ENCODE assay signal across 13 mouse cellular contexts in the genomic region with DNA sequence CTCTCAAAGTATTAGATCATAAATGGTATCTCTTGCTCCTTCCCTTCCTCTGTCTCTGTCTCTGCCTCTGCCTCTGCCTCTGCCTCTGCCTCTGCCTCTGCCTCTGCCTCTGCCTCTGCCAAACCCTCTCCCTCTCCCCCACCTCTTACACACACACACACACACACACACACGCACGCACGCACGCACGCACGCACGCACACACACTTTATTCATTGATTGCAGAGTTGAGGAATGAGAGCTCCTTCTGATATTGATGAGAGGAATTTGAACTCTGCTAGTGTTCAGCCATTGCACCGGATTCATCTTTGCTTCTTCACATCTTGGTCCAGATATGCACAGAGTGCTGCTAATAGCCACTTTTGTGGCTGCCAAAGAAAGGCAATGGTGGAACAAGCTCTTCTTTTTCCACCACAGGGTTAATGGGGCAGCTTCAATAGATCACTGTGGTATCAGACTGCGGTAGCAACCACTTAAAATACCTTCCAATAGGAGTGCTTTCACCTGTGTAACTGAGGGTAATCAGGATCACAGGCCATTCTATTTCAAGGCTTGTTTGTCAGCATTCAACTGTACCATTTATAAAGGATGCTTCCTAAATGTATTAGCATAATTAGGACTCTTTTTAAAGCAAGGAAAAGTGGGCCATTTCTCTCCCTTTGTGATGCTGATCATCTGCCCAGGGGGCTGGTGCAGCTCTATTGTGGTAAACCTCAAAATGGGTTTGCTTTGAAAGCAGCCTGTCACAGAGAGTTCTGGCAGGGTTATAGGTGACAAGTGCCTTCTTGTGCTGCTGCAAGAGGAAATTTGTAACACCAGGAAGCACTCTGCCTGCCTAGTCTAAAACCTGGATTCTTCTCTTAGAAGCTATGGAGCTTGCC.
DNase-seq lines count a peak whose midpoint lies in the region; ATAC-seq and TF ChIP-seq lines count a peak whose summit lies in the region.
"Had no signal": no experiment of that assay in that cellular context is flagged by ENCODE, and none has a peak within 500 bp of the region (broad histone marks: within the 10 kb centered on the region; RNA-seq: fewer than 3 reads in every experiment).

No protein-coding gene starts in this region.

- in situ Hi-C loops in ES-E14 (cut with MboI; ENCODE audit: low sequenced_read_pairs in 2 of 2, unreplicated experiment in 2 of 2) = no loop called here

- H3K9me3 ChIP-seq in ES-E14 (ENCODE audit: control insufficient read depth, insufficient read depth, low read depth, low read length) = no peaks in the 10 kb centered on the region
- no peaks in the 10 kb centered on the region for H3K9me3 ChIP-seq in midbrain, embryonic 15.5 days
- H3K9me3 ChIP-seq in intestine, embryonic 16.5 days (ENCODE audit: control insufficient read depth, low read length) = no peaks in the 10 kb centered on the region

- H3K27ac ChIP-seq in ES-E14 (ENCODE audit: insufficient read depth, low read depth, low read length, poor library complexity, severe bottlenecking) = no peak overlapping the region
- no peak overlapping the region for H3K27ac ChIP-seq in midbrain, embryonic 15.5 days
- H3K27ac ChIP-seq in intestine, embryonic 16.5 days (ENCODE audit: low read length) = no peak overlapping the region
- H3K27ac ChIP-seq: kidney, postnatal 0 days had no signal

- H3K36me3 ChIP-seq in ES-E14 (ENCODE audit: control insufficient read depth, insufficient read depth, low read length, poor library complexity, severe bottlenecking) = no peaks in the 10 kb centered on the region
- H3K36me3 ChIP-seq in midbrain, embryonic 15.5 days (replicated peaks) = no peaks in the 10 kb centered on the region
- no peaks in the 10 kb centered on the region for H3K36me3 ChIP-seq in intestine, embryonic 16.5 days (ENCODE audit: control insufficient read depth, insufficient read depth, low read length)

- H3K27me3 ChIP-seq in midbrain, embryonic 15.5 days (replicated peaks) = no peaks in the 10 kb centered on the region
- H3K27me3 ChIP-seq in intestine, embryonic 16.5 days (replicated peaks; ENCODE audit: control insufficient read depth, insufficient read depth, low read length) = no peaks in the 10 kb centered on the region

- ATAC-seq in midbrain, embryonic 15.5 days (replicated peaks) = peak; percentile 93
- no peak for ATAC-seq in intestine, embryonic 16.5 days

- 61% methylated on average over 9 of the region's 9 CpGs for WGBS in midbrain, embryonic 15.5 days
- 78% methylated on average over 9 of the region's 9 CpGs for WGBS in intestine, embryonic 16.5 days

- no peak overlapping the region for H3K4me3 ChIP-seq in ES-E14 (ENCODE audit: insufficient read depth in 1 of 2, low read depth in 1 of 2, low read length in 2 of 2, poor library complexity in 1 of 2, severe bottlenecking in 1 of 2)
- no peak overlapping the region for H3K4me3 ChIP-seq in midbrain, embryonic 15.5 days
- no peak overlapping the region for H3K4me3 ChIP-seq in intestine, embryonic 16.5 days (ENCODE audit: low read length)

- peaks cover 3 to 9% of the 10 kb centered on the region in 2 experiments; a peak in 3 of 4 replicates for H3K4me1 ChIP-seq in ES-E14 (ENCODE audit: control insufficient read depth in 2 of 2, insufficient read depth in 2 of 2, low read length in 2 of 2, poor library complexity in 1 of 2)
- peaks cover 8% of the 10 kb centered on the region; the same call in 1 of the 2 replicates for H3K4me1 ChIP-seq in midbrain, embryonic 15.5 days
- H3K4me1 ChIP-seq in intestine, embryonic 16.5 days (ENCODE audit: control insufficient read depth, insufficient read depth, low read length) = no peaks in the 10 kb centered on the region

- no peak overlapping the region for H3K9ac ChIP-seq in ES-E14 (ENCODE audit: insufficient read depth, low read depth, low read length, poor library complexity, severe bottlenecking)
- H3K9ac ChIP-seq in midbrain, embryonic 15.5 days = no peak overlapping the region
- H3K9ac ChIP-seq in intestine, embryonic 16.5 days (ENCODE audit: low read depth, low read length) = no peak overlapping the region

- DNase-seq in ES-E14 (ENCODE audit: low read depth, low spot score) = peak; percentile 83
- peak; percentile 46 for DNase-seq in brain, embryonic 18.5 days (ENCODE audit: low read depth, low spot score)
- DNase-seq in frontal cortex, postnatal 10 days (ENCODE audit: low spot score in 2 of 2) = peak; percentile 11 to 16
- no peak for DNase-seq in gastrocnemius, adult 18-20 months (ENCODE audit: low spot score)
- DNase-seq in natural killer cell, adult 2 months (ENCODE audit: low spot score in 2 of 2) = no peak
- DNase-seq in cerebellum, adult 8-10 months = no peak
- DNase-seq: adrenal gland, postnatal 14 days; gastrocnemius, postnatal 10 days; heart, postnatal 10 days; right cerebral cortex, postnatal 4 days had no signal

- H3K4me2 ChIP-seq in midbrain, embryonic 15.5 days = no peak overlapping the region
- H3K4me2 ChIP-seq in intestine, embryonic 16.5 days (ENCODE audit: low read depth, low read length) = no peak overlapping the region

TF ChIP-seq in ES-E14, 5 proteins besides CTCF, POLR2A, EP300 and RAD21:
- TF ChIP-seq CHD2 (IDR thresholded peaks at IDR 0.05; ENCODE audit: low read depth, low read length) = peak; percentile 44; the same call in 1 of the 2 replicates
- TF ChIP-seq ZC3H11A (IDR thresholded peaks at IDR 0.05; ENCODE audit: borderline replicate concordance, low read depth, low read length) = no peak

Comparison
In these comparisons a context has a peak if more than half of its experiments do, and no peak if none do; other contexts are left out.
1. DNase-seq: peak in ES-E14 (single experiment), brain, embryonic 18.5 days (single experiment) and frontal cortex, postnatal 10 days (2 of 2); none in gastrocnemius, adult 18-20 months (single experiment), natural killer cell, adult 2 months (0 of 2) and cerebellum, adult 8-10 months (single experiment).